Mouse (Mus musculus) cerebellum, adult 9-11 months (tissue): Measurements from ENCODE around the gene Cmc1.

Source experiments
- DNase-seq: peaks from one replicate; pipeline ENCODE4 v3.0.0; 2022

The Cmc1 gene

GRCm38 (mm10) chr9:118109697-118110359, 40.1 kb downstream of the Cmc1 start:
- no peak for DNase-seq

- no peak for DNase-seq
These were observed 41.4 kb downstream of the Cmc1 start for GRCm38 (mm10) chr9:118108527-118109011.

GRCm38 (mm10) chr9:118101802-118102201, 48.2 kb downstream of the Cmc1 start:
- DNase-seq: no peak

GRCm38 (mm10) chr9:118100484-118100883, 49.5 kb downstream of the Cmc1 start:
- no peak for DNase-seq

GRCm38 (mm10) chr9:118099395-118099794, 50.6 kb downstream of the Cmc1 start:
- DNase-seq: peak; percentile 26

- no peak for DNase-seq
These were observed 66.1 kb downstream of the Cmc1 start for GRCm38 (mm10) chr9:118083834-118084233.

GRCm38 (mm10) chr9:118082575-118083431, 67.2 kb downstream of the Cmc1 start:
- DNase-seq: no peak

- DNase-seq: no peak
These were observed 76.6 kb downstream of the Cmc1 start for GRCm38 (mm10) chr9:118073358-118073757.

GRCm38 (mm10) chr9:118072101-118072500, 77.9 kb downstream of the Cmc1 start:
- DNase-seq: no peak

GRCm38 (mm10) chr9:118071337-118071736, 78.6 kb downstream of the Cmc1 start:
- peak; percentile 23 for DNase-seq

- DNase-seq: peak; percentile 92
These were observed 79.5 kb downstream of the Cmc1 start for GRCm38 (mm10) chr9:118070442-118070841.

- DNase-seq: no peak
These were observed 90.9 kb downstream of the Cmc1 start for GRCm38 (mm10) chr9:118059101-118059500.

- DNase-seq: no peak
These were observed 96.7 kb downstream of the Cmc1 start for GRCm38 (mm10) chr9:118053286-118053685.

- no peak for DNase-seq
These were observed 104.9 kb downstream of the Cmc1 start for GRCm38 (mm10) chr9:118045011-118045533.

GRCm38 (mm10) chr9:118043581-118043980, 106.4 kb downstream of the Cmc1 start:
- no peak for DNase-seq

- DNase-seq: no peak
These were observed 107.2 kb downstream of the Cmc1 start for GRCm38 (mm10) chr9:118042738-118043137.

- no peak for DNase-seq
These were observed 108.3 kb downstream of the Cmc1 start for GRCm38 (mm10) chr9:118041646-118042045.

GRCm38 (mm10) chr9:118041022-118041400, 109.0 kb downstream of the Cmc1 start:
- DNase-seq: no peak

- DNase-seq: peak; percentile 99
These were observed 109.6 kb downstream of the Cmc1 start, which contains the start of gene Azi2 for GRCm38 (mm10) chr9:118040218-118041021. Azi2 (plus strand) TSS chr9:118040499.

- no peak for DNase-seq
These were observed 115.0 kb downstream of the Cmc1 start for GRCm38 (mm10) chr9:118034990-118035389.

- no peak for DNase-seq
These were observed 118.3 kb downstream of the Cmc1 start for GRCm38 (mm10) chr9:118031694-118032093.

- no peak for DNase-seq
These were observed 119.7 kb downstream of the Cmc1 start for GRCm38 (mm10) chr9:118030252-118030651.

- no peak for DNase-seq
These were observed 120.5 kb downstream of the Cmc1 start for GRCm38 (mm10) chr9:118029490-118029889.
